Mouse (Mus musculus) heart, embryonic 15.5 days (tissue): ENCODE measurements around the gene Gm42421. TPM values are rescaled to one million over a fixed set of nuclear protein-coding genes. Genes with fewer than 3 reads are reported as not detected.

Experiments
- ATAC-seq: fragments of 200-750 bp; cut with Nextera tagmentation; replicated peaks from 2 replicates; pipeline ENCODE4 v1.8.0; 2017; ENCODE audit warnings: low read depth, moderate TSS enrichment; ENCODE audit not compliant: insufficient number of reproducible peaks, insufficient read depth, low FRiP score
- H3K27ac ChIP-seq: fragments of 300-500 bp; sonication (generic); 2 replicates; pipeline ENCODE4 v1.5.1; 2015; ENCODE audit warnings: mild to moderate bottlenecking, inconsistent platforms
- H3K27me3 ChIP-seq: fragments of 300-500 bp; sonication (generic); 2 replicates; pipeline ENCODE4 v1.6.1; 2015; ENCODE audit warnings: inconsistent platforms
- H3K36me3 ChIP-seq: fragments of 300-500 bp; sonication (generic); 2 replicates; pipeline ENCODE4 v1.6.1; 2015; ENCODE audit warnings: mild to moderate bottlenecking, inconsistent platforms
- H3K4me1 ChIP-seq: fragments of 300-500 bp; sonication (generic); replicated peaks from 2 replicates; pipeline ENCODE4 v1.6.1; 2015; ENCODE audit warnings: inconsistent platforms
- H3K4me2 ChIP-seq: fragments of 300-500 bp; sonication (generic); 2 replicates; pipeline ENCODE4 v1.6.1; 2015; ENCODE audit warnings: inconsistent platforms, mild to moderate bottlenecking, moderate library complexity
- H3K4me3 ChIP-seq: fragments of 300-500 bp; sonication (generic); 2 replicates; pipeline ENCODE4 v1.5.1; 2015; ENCODE audit warnings: mild to moderate bottlenecking, inconsistent platforms
- H3K9ac ChIP-seq: fragments of 300-500 bp; sonication (generic); 2 replicates; pipeline ENCODE4 v1.6.1; 2015; ENCODE audit warnings: mild to moderate bottlenecking, inconsistent platforms
- H3K9me3 ChIP-seq: fragments of 300-500 bp; sonication (generic); replicated peaks from 2 replicates; pipeline ENCODE4 v1.6.1; 2016; ENCODE audit warnings: inconsistent platforms
- WGBS: fragments of 180-500 bp; shearing (Covaris S2); methylation state at CpG from one replicate; pipeline ENCODE4 v1.1.7; 2015; ENCODE audit warnings: mixed read lengths; 5-methylcytosine and 5-hydroxymethylcytosine counted together
- polyA plus RNA-seq: library from polyadenylated mRNA; unstranded; fragments of >200 nt; fragmentation: Nextera tagmentation; extraction: Ambion mirVana; gene quantifications from 2 replicates; pipeline ENCODE4 v1.2.1, GENCODE M21; 2015

Gm42421 gene
- polyA plus RNA-seq, 1 experiment from 2014 or later: 0.43 TPM

DNA sequence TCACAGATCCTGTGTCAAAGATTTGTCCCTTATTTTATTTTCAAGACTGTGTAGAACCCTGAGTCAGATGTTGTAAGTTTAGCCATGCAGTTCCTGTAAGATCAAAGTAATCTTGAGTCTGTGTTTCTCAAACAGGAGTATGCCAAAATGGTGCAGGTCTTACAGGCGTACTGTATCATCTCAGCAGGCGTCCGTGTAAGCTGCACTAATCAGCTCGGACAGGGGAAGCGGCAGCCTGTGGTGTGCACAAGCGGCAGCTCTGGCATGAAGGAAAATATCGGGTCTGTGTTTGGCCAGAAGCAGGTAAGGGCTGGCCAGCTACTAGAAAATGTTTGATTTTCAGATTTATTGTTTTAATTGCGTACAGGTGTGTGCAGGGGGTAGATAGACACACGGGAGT lies 11.8 kb upstream of the Gm42421 start:
- Histone ChIP-seq H3K9ac (no peak overlapping the region), H3K27me3 (no peaks in the 10 kb centered on the region), H3K27ac (no peak overlapping the region), H3K4me1 (no peaks in the 10 kb centered on the region), H3K4me3 (no peak overlapping the region), H3K9me3 (no peaks in the 10 kb centered on the region), H3K36me3 (peaks cover 47% of the 10 kb centered on the region), H3K4me2 (no peak overlapping the region)
- WGBS: 93% methylated on average over 9 of the region's 9 CpGs
- ATAC-seq: no peak

DNA sequence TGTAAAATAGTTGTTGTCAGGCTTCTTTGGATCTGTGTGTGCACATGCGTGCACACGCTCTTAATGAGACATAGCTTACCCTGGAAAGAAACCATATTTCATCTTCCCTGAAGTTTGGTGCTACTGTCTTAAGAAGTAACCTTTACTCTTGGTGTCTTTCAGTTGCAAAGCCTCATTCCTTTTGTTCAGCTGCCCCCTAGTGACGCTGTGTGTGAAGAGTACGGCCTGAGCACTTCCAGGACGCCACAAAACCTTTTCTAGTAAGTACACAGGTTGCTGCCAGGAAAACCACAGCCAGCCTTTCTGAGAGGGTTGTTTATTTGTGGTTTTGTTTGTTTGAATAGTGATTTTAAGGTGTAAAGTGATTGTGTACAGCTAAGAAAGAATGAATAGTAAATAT lies 10.6 kb upstream of the Gm42421 start:
- Histone ChIP-seq H3K27ac (no peak overlapping the region), H3K9me3 (no peaks in the 10 kb centered on the region), H3K4me1 (no peaks in the 10 kb centered on the region), H3K4me3 (no peak overlapping the region), H3K9ac (no peak overlapping the region), H3K36me3 (peaks cover 55% of the 10 kb centered on the region), H3K4me2 (no peak overlapping the region), H3K27me3 (no peaks in the 10 kb centered on the region)
- ATAC-seq: no peak
- whole genome bisulfite sequencing: 47% methylated on average over 5 of the region's 5 CpGs

DNA sequence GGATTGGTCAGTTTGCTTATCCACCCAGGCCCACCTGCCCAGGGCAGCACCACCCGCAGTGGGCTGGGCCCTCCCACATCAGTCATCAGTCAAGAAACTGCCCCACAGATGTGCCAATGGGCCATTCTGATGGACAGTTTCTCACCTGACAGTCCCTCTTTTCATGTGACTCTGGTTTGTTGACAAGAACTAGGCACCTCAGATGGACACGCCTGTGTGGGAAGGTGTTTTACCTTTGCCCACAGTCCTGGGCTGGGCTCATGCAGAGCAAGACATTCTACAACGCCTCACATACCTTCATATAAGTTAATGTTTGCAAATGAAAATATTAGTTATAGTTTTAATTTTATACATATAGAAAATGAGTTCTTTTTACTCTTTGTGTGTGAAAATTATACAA lies 9.9 kb upstream of the Gm42421 start:
- Histone ChIP-seq H3K4me2 (no peak overlapping the region), H3K27me3 (no peaks in the 10 kb centered on the region), H3K4me3 (no peak overlapping the region), H3K9ac (no peak overlapping the region), H3K27ac (no peak overlapping the region), H3K4me1 (no peaks in the 10 kb centered on the region), H3K9me3 (no peaks in the 10 kb centered on the region), H3K36me3 (peaks cover 62% of the 10 kb centered on the region)
- ATAC-seq: no peak
- 92% methylated on average over 3 of the region's 3 CpGs for WGBS

- H3K27ac ChIP-seq: no peak overlapping the region
- no peaks in the 10 kb centered on the region for H3K27me3 ChIP-seq
- WGBS: 72% methylated on average over 6 of the region's 6 CpGs
- ATAC-seq: no peak
- H3K4me1 ChIP-seq: no peaks in the 10 kb centered on the region
- H3K36me3 ChIP-seq: peaks cover 71% of the 10 kb centered on the region
- no peak overlapping the region for H3K4me2 ChIP-seq
- no peak overlapping the region for H3K9ac ChIP-seq
- no peak overlapping the region for H3K4me3 ChIP-seq
- H3K9me3 ChIP-seq: no peaks in the 10 kb centered on the region
These were observed 3.1 kb upstream of the Gm42421 start for GRCm38 (mm10) chr5:143924781-143925452.

- H3K9me3 ChIP-seq: no peaks in the 10 kb centered on the region
- H3K9ac ChIP-seq: no peak overlapping the region
- H3K4me1 ChIP-seq: no peaks in the 10 kb centered on the region; the same call in 1 of the 2 replicates
- no peak overlapping the region for H3K4me3 ChIP-seq
- no peak overlapping the region for H3K4me2 ChIP-seq
- no peak overlapping the region for H3K27ac ChIP-seq
- WGBS: 89% methylated on average over 4 of the region's 4 CpGs
- no peaks in the 10 kb centered on the region for H3K27me3 ChIP-seq
- ATAC-seq: no peak
- peaks cover 54% of the 10 kb centered on the region for H3K36me3 ChIP-seq
These were observed 1.3 kb downstream of the Gm42421 start for GRCm38 (mm10) chr5:143929291-143929690.

DNA sequence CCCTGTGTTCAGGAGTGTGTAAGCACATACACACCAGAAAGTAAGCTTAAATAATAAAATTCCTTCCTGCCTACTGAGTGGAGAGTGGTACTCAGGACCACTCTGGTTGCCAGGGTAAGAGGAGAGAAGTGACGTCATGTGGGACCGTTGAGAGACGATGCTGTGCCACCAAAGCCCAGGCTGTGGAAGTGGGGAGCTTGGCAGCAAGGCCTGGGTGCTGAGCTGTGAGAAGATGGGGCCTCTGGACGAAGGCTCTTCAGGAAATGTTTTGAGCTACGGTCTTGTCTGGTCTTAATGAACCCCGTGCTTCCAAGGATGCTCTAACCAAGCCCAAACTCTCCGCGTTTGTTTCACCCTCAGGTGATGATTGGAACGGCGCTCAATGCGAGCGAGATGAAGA lies 2.7 kb downstream of the Gm42421 start:
- Histone ChIP-seq H3K27ac (no peak overlapping the region), H3K4me2 (no peak overlapping the region), H3K9me3 (no peaks in the 10 kb centered on the region), H3K9ac (no peak overlapping the region), H3K4me3 (no peak overlapping the region), H3K4me1 (no peaks in the 10 kb centered on the region; the same call in 1 of the 2 replicates), H3K36me3 (peaks cover 46% of the 10 kb centered on the region), H3K27me3 (no peaks in the 10 kb centered on the region)
- 90% methylated on average over 12 of the region's 12 CpGs for whole genome bisulfite sequencing
- ATAC-seq: no peak

- no peaks in the 10 kb centered on the region for H3K27me3 ChIP-seq
- H3K9me3 ChIP-seq: no peaks in the 10 kb centered on the region
- 85% methylated on average over 6 of the region's 6 CpGs for WGBS
- no peaks in the 10 kb centered on the region; the same call in 1 of the 2 replicates for H3K4me1 ChIP-seq
- no peak overlapping the region for H3K4me3 ChIP-seq
- no peak for ATAC-seq
- no peak overlapping the region for H3K9ac ChIP-seq
- H3K4me2 ChIP-seq: no peak overlapping the region
- peaks cover 37% of the 10 kb centered on the region for H3K36me3 ChIP-seq
- no peak overlapping the region for H3K27ac ChIP-seq
These were observed 4.0 kb downstream of the Gm42421 start for GRCm38 (mm10) chr5:143931863-143932580.

DNA sequence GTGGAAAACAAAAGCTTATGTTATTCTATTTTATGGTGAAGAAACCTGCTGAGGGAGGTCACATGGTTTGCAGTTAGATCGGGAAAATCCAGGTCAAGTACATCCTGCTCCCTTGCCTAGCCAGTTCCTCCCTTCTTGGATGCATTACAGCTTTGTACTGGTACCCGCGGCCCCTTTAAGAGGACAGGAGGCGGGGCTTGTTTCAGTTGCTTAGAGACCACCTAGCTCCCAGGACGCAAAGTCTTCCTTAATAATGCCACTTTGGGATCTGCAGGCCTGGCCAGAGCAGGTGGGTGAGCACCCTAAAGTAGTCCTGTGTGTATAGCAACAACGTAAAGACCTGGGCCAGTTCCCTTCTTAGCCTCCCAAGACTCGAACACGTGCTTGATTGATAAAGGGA lies 4.9 kb downstream of the Gm42421 start, which contains the start of gene Rsph10b:
Gene Rsph10b, plus strand, starts transcription at position 205 of the 400 bp plus-strand sequence.
- Histone ChIP-seq H3K9ac (no peak within 1 kb of the TSS), H3K36me3 (peaks cover 36% of the 10 kb centered on the region), H3K4me3 (no peak within 1 kb of the TSS), H3K4me2 (no peak within 1 kb of the TSS), H3K9me3 (no peaks in the 10 kb centered on the region), H3K27ac (no peak within 1 kb of the TSS), H3K4me1 (no peaks in the 10 kb centered on the region; the same call in 1 of the 2 replicates), H3K27me3 (no peaks in the 10 kb centered on the region)
- WGBS: 18% methylated on average over 8 of the region's 8 CpGs
- no peak for ATAC-seq

- no peak overlapping the region for H3K4me3 ChIP-seq
- H3K9ac ChIP-seq: no peak overlapping the region
- H3K36me3 ChIP-seq: peaks cover 31% of the 10 kb centered on the region
- H3K4me1 ChIP-seq: no peaks in the 10 kb centered on the region; the same call in 1 of the 2 replicates
- no peaks in the 10 kb centered on the region for H3K27me3 ChIP-seq
- 84% methylated on average over 11 of the region's 11 CpGs for WGBS
- no peaks in the 10 kb centered on the region for H3K9me3 ChIP-seq
- no peak overlapping the region for H3K4me2 ChIP-seq
- no peak for ATAC-seq
- no peak overlapping the region for H3K27ac ChIP-seq
These were observed 5.4 kb downstream of the Gm42421 start for GRCm38 (mm10) chr5:143933414-143933813.

DNA sequence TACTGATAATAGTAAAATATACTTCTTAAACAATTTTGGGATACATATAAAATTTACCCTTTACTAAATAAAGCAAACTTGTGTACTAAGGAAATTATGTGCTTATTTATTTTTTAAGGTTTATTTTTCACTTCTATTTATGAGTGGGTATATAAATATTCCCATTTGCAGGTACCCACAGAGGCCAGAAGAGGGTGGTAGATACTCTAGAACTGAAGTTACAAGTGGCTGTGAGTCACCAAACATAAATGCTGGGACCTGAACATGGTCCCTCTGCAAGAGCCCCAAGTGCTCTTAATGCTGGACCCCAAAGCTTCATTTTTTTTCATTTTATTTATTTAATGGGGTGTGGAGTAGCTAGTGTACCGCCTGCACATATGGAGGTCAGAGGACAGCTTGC lies 5.9 kb downstream of the Gm42421 start:
- 75% methylated on average over 1 of the region's 1 CpGs for WGBS
- Histone ChIP-seq H3K4me1 (no peaks in the 10 kb centered on the region; the same call in 1 of the 2 replicates), H3K9ac (no peak overlapping the region), H3K4me2 (no peak overlapping the region), H3K9me3 (no peaks in the 10 kb centered on the region), H3K27ac (no peak overlapping the region), H3K36me3 (peaks cover 27% of the 10 kb centered on the region), H3K4me3 (no peak overlapping the region), H3K27me3 (no peaks in the 10 kb centered on the region)
- ATAC-seq: no peak

DNA sequence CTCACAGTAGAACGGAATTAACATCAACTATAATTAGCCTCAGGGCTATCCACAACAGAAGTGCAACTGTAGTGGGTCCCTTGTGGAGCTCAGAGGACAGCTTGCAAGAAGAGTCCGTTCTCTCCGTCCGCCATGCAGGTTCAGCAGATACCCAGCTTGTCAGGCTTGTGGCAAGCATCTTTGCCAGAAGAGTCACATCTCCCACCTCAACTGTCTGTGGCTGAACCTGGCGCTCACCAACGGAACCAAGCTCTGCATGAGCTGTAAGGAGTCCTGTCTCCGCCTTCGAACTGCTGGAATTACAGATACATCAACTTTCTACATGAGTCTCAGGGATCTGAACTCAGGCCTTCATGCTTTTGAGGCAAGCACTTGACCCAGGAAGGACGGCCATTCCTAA lies 8.2 kb downstream of the Gm42421 start:
- H3K4me3 ChIP-seq: no peak overlapping the region
- no peak overlapping the region for H3K27ac ChIP-seq
- H3K27me3 ChIP-seq: no peaks in the 10 kb centered on the region
- no peak for ATAC-seq
- WGBS: 72% methylated on average over 9 of the region's 9 CpGs
- H3K9ac ChIP-seq: no peak overlapping the region
- no peaks in the 10 kb centered on the region for H3K9me3 ChIP-seq
- H3K36me3 ChIP-seq: peaks cover 6% of the 10 kb centered on the region; the same call in 1 of the 2 replicates
- no peak overlapping the region for H3K4me2 ChIP-seq
- no peaks in the 10 kb centered on the region; the same call in 1 of the 2 replicates for H3K4me1 ChIP-seq
